Mouse (Mus musculus): Measurements from ENCODE around the gene Saysd1. TPM values are rescaled to one million over a fixed set of nuclear protein-coding genes. Genes with fewer than 3 reads are reported as not detected.

Saysd1 gene
- polyA plus RNA-seq (2014; fragmentation: Nextera tagmentation; extraction: Ambion mirVana), result 18.4 and 19.3 TPM in 2 replicates

- 86% methylated on average over 16 of the region's 16 CpGs for WGBS
- no peak within 1 kb of the TSS for H3K27ac ChIP-seq (ENCODE audit: low read depth, low read length)
- ATAC-seq, result no peak
- H3K27me3 ChIP-seq (replicated peaks; ENCODE audit: control insufficient read depth, insufficient read depth, low read length), result no peaks in the 10 kb centered on the region
- H3K4me1 ChIP-seq (ENCODE audit: control insufficient read depth, insufficient read depth, low read length), result no peaks in the 10 kb centered on the region
- H3K4me2 ChIP-seq (ENCODE audit: low read length), result no peak within 1 kb of the TSS
- H3K9ac ChIP-seq (ENCODE audit: low read length), result no peak within 1 kb of the TSS
- DNase-seq (ENCODE audit: low spot score), result no peak
- H3K4me3 ChIP-seq (ENCODE audit: low read depth, low read length), result no peak within 1 kb of the TSS
- no peaks in the 10 kb centered on the region for H3K9me3 ChIP-seq (replicated peaks; ENCODE audit: control insufficient read depth, low read length)
- H3K36me3 ChIP-seq (ENCODE audit: control insufficient read depth, insufficient read depth, low read length), result peaks cover 11% of the 10 kb centered on the region; the same call in 1 of the 2 replicates
These were observed at the start of gene Saysd1 for GRCm38 (mm10) chr14:20138484-20139355. Gene Saysd1, minus strand, starts transcription at chr14:20138534.

GRCm38 (mm10) chr14:20185426-20185825, 47.1 kb upstream of the Saysd1 start:
- peaks cover 19% of the 10 kb centered on the region for H3K4me1 ChIP-seq (ENCODE audit: control insufficient read depth, insufficient read depth, low read length)
- H3K36me3 ChIP-seq (ENCODE audit: control insufficient read depth, insufficient read depth, low read length), result no peaks in the 10 kb centered on the region
- no peaks in the 10 kb centered on the region for H3K9me3 ChIP-seq (replicated peaks; ENCODE audit: control insufficient read depth, low read length)
- ATAC-seq, result no peak
- no peak overlapping the region for H3K9ac ChIP-seq (ENCODE audit: low read length)
- H3K4me2 ChIP-seq (ENCODE audit: low read length), result no peak overlapping the region
- H3K4me3 ChIP-seq (ENCODE audit: low read depth, low read length), result no peak overlapping the region
- WGBS, result 77% methylated on average over 9 of the region's 9 CpGs
- H3K27ac ChIP-seq (ENCODE audit: low read depth, low read length), result no peak overlapping the region
- no peaks in the 10 kb centered on the region for H3K27me3 ChIP-seq (replicated peaks; ENCODE audit: control insufficient read depth, insufficient read depth, low read length)
- no peak for DNase-seq (ENCODE audit: low spot score)

- no peaks in the 10 kb centered on the region; the same call in 1 of the 2 replicates for H3K27me3 ChIP-seq (replicated peaks; ENCODE audit: control insufficient read depth, insufficient read depth, low read length)
- ATAC-seq (no peak), DNase-seq (ENCODE audit: low spot score) (peak; percentile 44)
- 13% methylated on average over 5 of the region's 5 CpGs for WGBS
- H3K36me3 ChIP-seq (ENCODE audit: control insufficient read depth, insufficient read depth, low read length), result no peaks in the 10 kb centered on the region
- H3K4me1 ChIP-seq (ENCODE audit: control insufficient read depth, insufficient read depth, low read length), result peaks cover 30% of the 10 kb centered on the region
- no peak overlapping the region for H3K4me3 ChIP-seq (ENCODE audit: low read depth, low read length)
- no peaks in the 10 kb centered on the region for H3K9me3 ChIP-seq (replicated peaks; ENCODE audit: control insufficient read depth, low read length)
- no peak overlapping the region; the same call in 1 of the 2 replicates for H3K27ac ChIP-seq (ENCODE audit: low read depth, low read length)
- no peak overlapping the region for H3K4me2 ChIP-seq (ENCODE audit: low read length)
- peak overlapping the region; percentile 13; the same call in 1 of the 2 replicates for H3K9ac ChIP-seq (ENCODE audit: low read length)
These were observed 45.4 kb upstream of the Saysd1 start for GRCm38 (mm10) chr14:20183701-20184100.

- Histone ChIP-seq H3K4me1 (ENCODE audit: control insufficient read depth, insufficient read depth, low read length) (peaks cover 30% of the 10 kb centered on the region), H3K27ac (ENCODE audit: low read depth, low read length) (no peak overlapping the region), H3K4me3 (ENCODE audit: low read depth, low read length) (no peak overlapping the region), H3K36me3 (ENCODE audit: control insufficient read depth, insufficient read depth, low read length) (no peaks in the 10 kb centered on the region), H3K27me3 (replicated peaks; ENCODE audit: control insufficient read depth, insufficient read depth, low read length) (no peaks in the 10 kb centered on the region; the same call in 1 of the 2 replicates), H3K4me2 (ENCODE audit: low read length) (no peak overlapping the region), H3K9me3 (replicated peaks; ENCODE audit: control insufficient read depth, low read length) (no peaks in the 10 kb centered on the region), H3K9ac (ENCODE audit: low read length) (no peak overlapping the region)
- ATAC-seq (no peak), DNase-seq (ENCODE audit: low spot score) (no peak)
- WGBS, result 80% methylated on average over 7 of the region's 7 CpGs
These were observed 44.3 kb upstream of the Saysd1 start for GRCm38 (mm10) chr14:20182596-20182995.

- peak; percentile 89 for DNase-seq (ENCODE audit: low spot score)
- Histone ChIP-seq H3K36me3 (ENCODE audit: control insufficient read depth, insufficient read depth, low read length) (no peaks in the 10 kb centered on the region), H3K4me3 (ENCODE audit: low read depth, low read length) (peak within 1 kb of the TSS; percentile 58), H3K27me3 (replicated peaks; ENCODE audit: control insufficient read depth, insufficient read depth, low read length) (no peaks in the 10 kb centered on the region; the same call in 1 of the 2 replicates), H3K4me2 (ENCODE audit: low read length) (peak within 1 kb of the TSS; percentile 81), H3K9ac (ENCODE audit: low read length) (peak within 1 kb of the TSS; percentile 65), H3K4me1 (ENCODE audit: control insufficient read depth, insufficient read depth, low read length) (peaks cover 30% of the 10 kb centered on the region), H3K9me3 (replicated peaks; ENCODE audit: control insufficient read depth, low read length) (no peaks in the 10 kb centered on the region), H3K27ac (ENCODE audit: low read depth, low read length) (no peak within 1 kb of the TSS)
- peak; percentile 94 for ATAC-seq
- under 1% methylated on average over 36 of the region's 36 CpGs for WGBS
These were observed 43.2 kb upstream of the Saysd1 start, which contains the start of gene Kcnk5 for GRCm38 (mm10) chr14:20181466-20181921. Gene Kcnk5, minus strand, starts transcription at chr14:20181809.

- under 1% methylated on average over 24 of the region's 24 CpGs for WGBS
- no peaks in the 10 kb centered on the region for H3K36me3 ChIP-seq (ENCODE audit: control insufficient read depth, insufficient read depth, low read length)
- H3K4me2 ChIP-seq (ENCODE audit: low read length), result peak overlapping the region; percentile 81
- peaks cover 30% of the 10 kb centered on the region for H3K4me1 ChIP-seq (ENCODE audit: control insufficient read depth, insufficient read depth, low read length)
- DNase-seq (ENCODE audit: low spot score) (no peak), ATAC-seq (no peak)
- no peaks in the 10 kb centered on the region; the same call in 1 of the 2 replicates for H3K27me3 ChIP-seq (replicated peaks; ENCODE audit: control insufficient read depth, insufficient read depth, low read length)
- H3K27ac ChIP-seq (ENCODE audit: low read depth, low read length), result no peak overlapping the region
- peak overlapping the region; percentile 65 for H3K9ac ChIP-seq (ENCODE audit: low read length)
- no peaks in the 10 kb centered on the region for H3K9me3 ChIP-seq (replicated peaks; ENCODE audit: control insufficient read depth, low read length)
- peak overlapping the region; percentile 58 for H3K4me3 ChIP-seq (ENCODE audit: low read depth, low read length)
These were observed 42.4 kb upstream of the Saysd1 start for GRCm38 (mm10) chr14:20180751-20181162.

- 4% methylated on average over 6 of the region's 6 CpGs for WGBS
- Histone ChIP-seq H3K4me2 (ENCODE audit: low read length) (peak overlapping the region; percentile 81), H3K9me3 (replicated peaks; ENCODE audit: control insufficient read depth, low read length) (no peaks in the 10 kb centered on the region), H3K27me3 (replicated peaks; ENCODE audit: control insufficient read depth, insufficient read depth, low read length) (no peaks in the 10 kb centered on the region; the same call in 1 of the 2 replicates), H3K4me3 (ENCODE audit: low read depth, low read length) (peak overlapping the region; percentile 58), H3K9ac (ENCODE audit: low read length) (peak overlapping the region; percentile 65), H3K4me1 (ENCODE audit: control insufficient read depth, insufficient read depth, low read length) (peaks cover 30% of the 10 kb centered on the region), H3K27ac (ENCODE audit: low read depth, low read length) (no peak overlapping the region), H3K36me3 (ENCODE audit: control insufficient read depth, insufficient read depth, low read length) (no peaks in the 10 kb centered on the region)
- ATAC-seq (no peak), DNase-seq (ENCODE audit: low spot score) (no peak)
These were observed 42.0 kb upstream of the Saysd1 start for GRCm38 (mm10) chr14:20180304-20180703.

GRCm38 (mm10) chr14:20179731-20180280, 41.5 kb upstream of the Saysd1 start:
- ATAC-seq, result no peak
- H3K36me3 ChIP-seq (ENCODE audit: control insufficient read depth, insufficient read depth, low read length), result no peaks in the 10 kb centered on the region
- DNase-seq (ENCODE audit: low spot score), result no peak
- H3K4me1 ChIP-seq (ENCODE audit: control insufficient read depth, insufficient read depth, low read length), result peaks cover 30% of the 10 kb centered on the region
- peak overlapping the region; percentile 25; the same call in 1 of the 2 replicates for H3K9ac ChIP-seq (ENCODE audit: low read length)
- H3K27ac ChIP-seq (ENCODE audit: low read depth, low read length), result no peak overlapping the region
- peak overlapping the region; percentile 58 for H3K4me3 ChIP-seq (ENCODE audit: low read depth, low read length)
- no peaks in the 10 kb centered on the region for H3K9me3 ChIP-seq (replicated peaks; ENCODE audit: control insufficient read depth, low read length)
- H3K27me3 ChIP-seq (replicated peaks; ENCODE audit: control insufficient read depth, insufficient read depth, low read length), result no peaks in the 10 kb centered on the region; the same call in 1 of the 2 replicates
- peak overlapping the region; percentile 81 for H3K4me2 ChIP-seq (ENCODE audit: low read length)
- 50% methylated on average over 5 of the region's 5 CpGs for WGBS

Measured in forebrain, embryonic 14.5 days (tissue).